Mouse (Mus musculus) lung, postnatal 0 days (tissue): ENCODE results near the gene Msl1. TPM values are rescaled to one million over a fixed set of nuclear protein-coding genes. Genes with fewer than 3 reads are reported as not detected.

Experiments
- ATAC-seq: fragments of 200-750 bp; cut with Nextera tagmentation; 2 replicates; pipeline ENCODE4 v1.8.0; 2017; ENCODE audit warnings: moderate library complexity
- DNase-seq: peaks from one replicate; pipeline ENCODE4 v3.0.0-alpha.2; 2016; ENCODE audit warnings: low spot score
- H3K27ac ChIP-seq: fragments of 300-500 bp; sonication (generic); 2 replicates; pipeline ENCODE4 v1.5.1; 2014; ENCODE audit warnings: antibody characterized with exemption, mild to moderate bottlenecking, low read length, mixed read lengths
- H3K27me3 ChIP-seq: fragments of 300-500 bp; sonication (generic); replicated peaks from 2 replicates; pipeline ENCODE4 v1.6.1; 2014; ENCODE audit warnings: low read length, mixed read lengths; ENCODE audit not compliant: insufficient read depth
- H3K36me3 ChIP-seq: fragments of 300-500 bp; sonication (generic); 2 replicates; pipeline ENCODE4 v1.6.1; 2014; ENCODE audit warnings: low read length, mixed read lengths; ENCODE audit not compliant: insufficient read depth
- H3K4me1 ChIP-seq: fragments of 300-500 bp; sonication (generic); 2 replicates; pipeline ENCODE4 v1.6.1; 2014; ENCODE audit warnings: antibody characterized with exemption, low read depth, low read length, mixed read lengths; ENCODE audit not compliant: insufficient read depth
- H3K4me2 ChIP-seq: fragments of 300-500 bp; sonication (generic); replicated peaks from 2 replicates; pipeline ENCODE4 v1.6.1; 2014; ENCODE audit warnings: low read depth, mild to moderate bottlenecking, low read length, moderate library complexity, mixed read lengths
- H3K4me3 ChIP-seq: fragments of 300-500 bp; sonication (generic); 2 replicates; pipeline ENCODE4 v1.5.1; 2014; ENCODE audit warnings: low read depth, low read length
- H3K9ac ChIP-seq: fragments of 300-500 bp; sonication (generic); replicated peaks from 2 replicates; pipeline ENCODE4 v1.6.1; 2014; ENCODE audit warnings: low read depth, mild to moderate bottlenecking
- H3K9me3 ChIP-seq: fragments of 300-500 bp; sonication (generic); 2 replicates; pipeline ENCODE4 v1.6.1; 2016; ENCODE audit warnings: low read length, mixed read lengths
- CTCF ChIP-seq: IDR thresholded peaks from 2 replicates; pipeline ENCODE4 v1.5.1; 2016; ENCODE audit warnings: antibody characterized with exemption, mild to moderate bottlenecking
- EP300 ChIP-seq: IDR thresholded peaks from 2 replicates; pipeline ENCODE4 v1.6.1; 2016; ENCODE audit warnings: antibody characterized with exemption, mild to moderate bottlenecking, control low read depth
- WGBS: fragments of 180-500 bp; shearing (Covaris S2); extraction: QIAGEN DNeasy Blood & Tissue Kit; methylation state at CpG from one replicate; pipeline ENCODE4 v1.1.7; 2014; 5-methylcytosine and 5-hydroxymethylcytosine counted together
- polyA plus RNA-seq: library from polyadenylated mRNA; unstranded; fragments of >200 nt; fragmentation: Nextera tagmentation; extraction: Ambion mirVana; gene quantifications from 2 replicates; pipeline ENCODE4 v1.2.1, GENCODE M21; 2015

Gene Msl1
- polyA plus RNA-seq, 1 experiment from 2014 or later: 16.3 TPM

DNA sequence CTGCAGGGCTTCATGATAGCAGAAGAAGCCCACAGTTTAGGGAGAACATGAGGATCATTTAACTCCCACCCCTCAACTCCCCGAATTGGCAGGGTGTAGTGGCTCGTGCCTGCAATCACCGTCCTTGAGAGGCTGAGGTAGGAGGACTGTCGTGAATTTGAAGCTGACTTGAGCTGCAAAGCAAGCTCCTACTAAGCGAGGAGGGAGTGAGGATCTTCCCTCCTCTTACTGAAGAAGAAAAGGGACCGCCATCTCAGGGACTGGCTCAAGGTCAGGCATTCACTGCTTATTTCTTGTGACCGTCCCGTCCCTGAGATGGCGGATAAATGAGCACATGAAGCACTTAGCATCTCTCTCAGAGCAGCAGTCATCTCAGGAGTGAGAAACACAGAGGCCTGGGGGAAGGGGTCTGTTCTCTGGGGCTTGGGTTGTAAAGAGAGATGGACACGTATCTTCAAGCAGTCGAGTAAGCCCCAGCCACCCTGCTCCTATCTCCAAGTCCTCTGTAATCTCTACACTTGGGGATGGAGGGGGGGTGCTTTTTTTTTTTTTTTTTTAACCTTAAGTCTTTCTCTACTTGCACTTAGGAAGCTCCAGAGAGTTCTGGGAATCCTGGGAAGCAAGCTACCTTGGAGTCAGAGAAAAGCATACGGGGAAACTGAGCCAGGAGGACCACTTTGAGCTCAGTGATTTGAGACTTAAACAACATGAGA, 19.1 kb upstream of the Msl1 start:
- peak; percentile 21 for DNase-seq
- Histone ChIP-seq H3K27ac (peak overlapping the region; percentile 96), H3K9ac (0 out of 2 replicates have a peak overlapping the region, but pooled peaks have one; percentile 19), H3K36me3 (0 out of 2 replicates have a peak, but pooled peaks cover 3% of the 10 kb centered on the region), H3K4me1 (peaks cover 37% of the 10 kb centered on the region), H3K4me3 (no peak overlapping the region), H3K9me3 (no peaks in the 10 kb centered on the region), H3K27me3 (no peaks in the 10 kb centered on the region), H3K4me2 (peak overlapping the region; percentile 57)
- ATAC-seq: no peak
- 22% methylated on average over 12 of the region's 12 CpGs for WGBS
- TF ChIP-seq EP300 (no peak), CTCF (no peak)

DNA sequence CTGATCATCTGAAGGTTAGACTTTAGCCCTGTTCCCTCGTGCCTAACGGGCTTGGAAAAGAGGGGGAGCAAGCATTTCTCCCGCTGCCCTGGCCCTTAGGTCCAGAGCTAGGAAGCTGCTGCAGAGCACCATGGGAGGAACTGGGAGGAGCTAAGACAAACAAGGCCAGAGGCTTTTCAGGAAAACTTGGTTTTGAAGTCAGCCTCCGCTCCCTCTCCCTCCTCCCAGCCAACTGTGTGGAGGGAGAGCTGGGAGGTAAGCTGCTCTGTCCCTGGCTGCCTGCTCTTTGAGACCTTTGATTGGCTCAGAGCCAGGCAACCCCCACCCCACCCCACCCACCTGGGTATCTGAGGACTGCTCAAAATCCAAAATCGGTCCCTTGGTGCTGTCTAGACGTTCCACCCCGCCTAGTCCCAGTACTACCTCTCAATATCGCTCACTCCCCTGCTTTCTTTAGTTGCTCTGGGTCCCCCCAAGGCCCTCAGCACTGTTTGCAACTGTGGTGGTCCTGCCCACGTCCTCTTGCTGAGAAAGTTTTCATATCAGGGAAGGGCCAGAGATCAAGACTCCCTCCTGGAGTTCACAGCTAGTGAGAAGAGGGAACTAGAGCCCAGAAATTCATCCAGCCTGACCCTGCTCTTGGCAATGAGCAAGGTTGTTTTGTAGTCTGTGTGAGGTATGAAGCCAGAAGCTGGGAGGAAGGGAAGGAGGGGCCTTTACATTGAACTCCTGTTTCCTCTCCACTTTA, 18.3 kb upstream of the Msl1 start:
- Histone ChIP-seq H3K4me1 (peaks cover 44% of the 10 kb centered on the region), H3K27ac (peak overlapping the region; percentile 96), H3K4me2 (no peak overlapping the region), H3K27me3 (no peaks in the 10 kb centered on the region), H3K9me3 (no peaks in the 10 kb centered on the region), H3K36me3 (no peaks in the 10 kb centered on the region), H3K9ac (no peak overlapping the region), H3K4me3 (no peak overlapping the region)
- ATAC-seq (no peak), DNase-seq (peak; percentile 89)
- WGBS: 7% methylated on average over 9 of the region's 9 CpGs
- TF ChIP-seq EP300 (no peak), CTCF (no peak)

DNA sequence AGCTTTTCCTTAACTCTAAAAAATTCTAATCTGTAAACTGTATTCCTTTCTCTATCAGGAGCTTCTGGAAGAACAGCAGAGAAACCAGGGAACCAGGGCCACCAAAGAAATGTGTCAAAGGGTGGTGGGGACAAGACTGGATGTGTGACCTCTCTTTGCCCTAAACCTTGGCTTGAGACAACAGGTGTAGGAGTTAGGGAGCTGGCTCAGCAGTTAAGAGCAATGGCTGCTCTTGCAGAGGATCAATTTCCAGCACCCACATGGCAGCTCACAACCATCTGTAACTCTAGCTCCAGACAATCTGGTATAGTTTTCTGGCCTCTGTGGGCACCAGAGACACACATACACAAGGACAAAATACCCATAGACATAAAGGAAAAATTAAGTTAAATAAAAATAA, 17.4 kb upstream of the Msl1 start:
- no peak overlapping the region for H3K4me3 ChIP-seq
- no peak overlapping the region for H3K9ac ChIP-seq
- TF ChIP-seq EP300: no peak
- TF ChIP-seq CTCF: no peak
- no peaks in the 10 kb centered on the region for H3K27me3 ChIP-seq
- no peaks in the 10 kb centered on the region for H3K36me3 ChIP-seq
- no peak overlapping the region for H3K4me2 ChIP-seq
- H3K27ac ChIP-seq: peak overlapping the region; percentile 96
- peaks cover 50% of the 10 kb centered on the region for H3K4me1 ChIP-seq
- DNase-seq (no peak), ATAC-seq (no peak)
- no peaks in the 10 kb centered on the region for H3K9me3 ChIP-seq

DNA sequence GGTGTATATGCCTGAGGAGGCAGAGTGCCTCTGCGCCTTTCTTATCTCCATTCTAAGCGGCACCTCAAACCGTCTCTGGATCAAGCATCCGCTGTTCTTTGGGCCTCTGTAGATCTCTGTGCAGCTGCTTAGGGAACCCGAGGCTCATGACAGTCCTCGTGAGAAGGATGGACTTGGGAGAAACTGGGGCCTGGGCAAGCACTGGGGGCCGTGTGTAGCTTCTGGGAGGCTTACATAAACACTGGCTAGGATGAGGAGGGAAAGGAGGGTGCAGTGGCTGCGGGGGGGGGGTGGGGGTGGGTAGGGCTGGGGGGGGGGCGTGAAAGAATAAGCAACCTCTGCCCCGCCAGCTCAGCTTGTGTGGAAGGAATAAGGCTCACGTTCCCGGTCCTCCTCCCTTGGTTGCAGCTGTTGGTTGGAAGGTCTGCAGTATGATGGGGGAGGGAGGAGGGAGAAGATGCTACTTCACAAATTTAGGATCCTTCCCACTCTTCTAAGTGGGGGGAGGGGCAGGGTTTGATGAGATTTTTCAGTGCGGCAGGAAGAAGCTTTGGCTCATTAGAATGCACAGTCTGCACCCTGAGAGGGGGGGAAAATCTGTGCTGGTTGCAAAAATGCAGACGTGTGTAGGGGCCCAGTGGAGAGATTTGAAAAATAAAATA, 13.3 kb upstream of the Msl1 start:
- H3K36me3 ChIP-seq: no peaks in the 10 kb centered on the region
- ATAC-seq: no peak
- H3K4me1 ChIP-seq: peaks cover 48% of the 10 kb centered on the region; the same call in 1 of the 2 replicates
- H3K27ac ChIP-seq: peak overlapping the region; percentile 95
- H3K4me3 ChIP-seq: no peak overlapping the region
- H3K9me3 ChIP-seq: no peaks in the 10 kb centered on the region
- TF ChIP-seq EP300 (no peak), CTCF (no peak)
- 28% methylated on average over 12 of the region's 14 CpGs for WGBS
- no peaks in the 10 kb centered on the region for H3K27me3 ChIP-seq
- H3K4me2 ChIP-seq: no peak overlapping the region
- no peak overlapping the region for H3K9ac ChIP-seq
- peak; percentile 67 for DNase-seq

DNA sequence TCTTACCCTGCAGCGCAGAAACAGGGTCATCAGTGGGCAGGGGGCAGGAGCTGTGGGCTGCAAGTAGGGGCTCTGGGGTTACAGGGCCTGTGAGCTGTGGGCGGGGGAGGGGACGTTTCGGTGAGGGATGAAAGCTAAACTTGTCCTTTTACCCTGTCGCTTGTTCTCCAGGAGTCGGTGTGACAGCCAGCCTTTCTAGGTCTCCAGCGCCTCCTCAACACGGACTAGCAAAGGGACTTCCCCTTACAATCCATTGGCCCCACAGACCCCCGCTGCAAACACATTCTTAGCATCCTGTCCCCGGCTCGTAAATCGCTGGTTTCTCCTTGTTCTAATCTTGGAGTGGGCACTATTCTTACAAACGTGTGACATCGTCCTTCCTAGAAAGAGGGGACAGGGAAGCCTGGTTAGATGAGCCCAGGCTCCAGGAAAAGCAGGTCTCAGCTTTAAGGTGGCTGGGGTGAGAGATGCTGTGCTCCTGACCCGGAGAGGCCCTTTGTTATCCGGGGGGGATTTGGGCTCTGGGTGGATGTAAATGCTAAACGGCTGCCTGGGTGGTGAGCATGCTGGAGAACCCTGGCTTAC, 12.6 kb upstream of the Msl1 start:
- WGBS: 10% methylated on average over 17 of the region's 17 CpGs
- peak overlapping the region; percentile 10; the same call in 1 of the 2 replicates for H3K4me3 ChIP-seq

More for the DNA sequence above, 12.6 kb upstream of the Msl1 start:
- H3K27me3 ChIP-seq: no peaks in the 10 kb centered on the region
- H3K9ac ChIP-seq: 0 out of 2 replicates have a peak overlapping the region, but pooled peaks have one; percentile 32
- peaks cover 42% of the 10 kb centered on the region; the same call in 1 of the 2 replicates for H3K4me1 ChIP-seq
- peak; percentile 66 for DNase-seq
- no peak for TF ChIP-seq EP300
- no peak for TF ChIP-seq CTCF
- no peaks in the 10 kb centered on the region for H3K36me3 ChIP-seq
- peak overlapping the region; percentile 95 for H3K27ac ChIP-seq
- ATAC-seq: no peak
- peak overlapping the region; percentile 32 for H3K4me2 ChIP-seq
- H3K9me3 ChIP-seq: no peaks in the 10 kb centered on the region
